Mouse (Mus musculus) lung, postnatal 0 days (tissue): ENCODE data around the gene Pcbp3.

ENCODE experiments used
- CTCF ChIP-seq: IDR thresholded peaks from 2 replicates; pipeline ENCODE4 v1.5.1; 2016; ENCODE audit warnings: antibody characterized with exemption, mild to moderate bottlenecking
- EP300 ChIP-seq: IDR thresholded peaks from 2 replicates; pipeline ENCODE4 v1.6.1; 2016; ENCODE audit warnings: antibody characterized with exemption, mild to moderate bottlenecking, control low read depth

- TF ChIP-seq CTCF (no peak), EP300 (no peak)
Observed at GRCm38 (mm10) chr10:76963997-76964396, 2.3 kb upstream of the Pcbp3 start.
